Mouse (Mus musculus): Measurements from ENCODE around the gene Drc3. TPM values are rescaled to one million over a fixed set of nuclear protein-coding genes. Genes with fewer than 3 reads are reported as not detected.
"Not testable (repeated sequence)": the region's sequence is repeated elsewhere in the genome, so short reads cannot be mapped to it uniquely, and the experiment has no call there.

Gene Drc3
- total RNA-seq, 1 experiment from 2014 or later, result not detected

DNA sequence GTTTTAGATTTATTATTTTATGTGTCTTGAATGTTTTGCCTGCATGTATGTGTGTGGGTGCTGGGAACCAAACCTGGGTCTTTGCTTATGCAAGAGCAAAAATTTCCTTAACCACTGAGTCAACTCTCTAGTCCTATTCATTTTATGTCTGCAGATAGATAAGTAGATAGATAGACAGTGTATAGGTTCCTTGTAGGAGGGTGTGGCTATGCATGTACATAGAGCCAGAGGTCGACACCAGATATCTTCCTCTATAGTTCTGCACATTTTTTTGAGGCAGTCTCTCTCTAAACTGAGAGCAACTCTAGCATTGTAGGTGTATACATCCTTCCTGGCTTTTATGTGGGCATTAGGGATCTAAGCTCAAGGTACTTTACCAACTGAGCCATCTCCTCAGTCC lies 82.0 kb downstream of the Drc3 start:
- ATAC-seq (replicated peaks; ENCODE audit: insufficient number of reproducible peaks, low FRiP score, low TSS enrichment, poor library complexity, severe bottlenecking), result no peak

GRCm38 (mm10) chr11:60436618-60437017 lies 83.5 kb downstream of the Drc3 start:
- no peak for ATAC-seq (replicated peaks; ENCODE audit: insufficient number of reproducible peaks, low FRiP score, low TSS enrichment, poor library complexity, severe bottlenecking)

DNA sequence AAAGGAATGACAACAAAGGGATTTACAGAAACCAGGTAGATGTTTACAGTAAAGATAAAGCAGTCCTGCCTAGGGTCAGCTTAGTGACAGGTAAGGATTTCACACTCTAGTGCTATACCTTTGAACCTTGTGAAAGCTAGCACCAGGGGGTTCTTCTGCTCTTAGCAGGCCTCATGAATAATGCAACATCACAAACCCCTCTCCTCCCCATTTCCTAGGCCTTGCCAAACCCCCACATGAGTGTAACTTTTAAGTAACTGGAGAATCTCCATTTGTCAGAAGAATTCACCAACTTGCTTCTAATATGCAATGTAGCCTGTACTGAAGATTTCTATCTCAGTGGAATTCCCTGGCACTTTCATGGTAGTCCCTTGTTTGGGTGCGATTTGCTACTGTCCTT lies 86.5 kb downstream of the Drc3 start:
- not testable (repeated sequence) for ATAC-seq (replicated peaks; ENCODE audit: insufficient number of reproducible peaks, low FRiP score, low TSS enrichment, poor library complexity, severe bottlenecking)

DNA sequence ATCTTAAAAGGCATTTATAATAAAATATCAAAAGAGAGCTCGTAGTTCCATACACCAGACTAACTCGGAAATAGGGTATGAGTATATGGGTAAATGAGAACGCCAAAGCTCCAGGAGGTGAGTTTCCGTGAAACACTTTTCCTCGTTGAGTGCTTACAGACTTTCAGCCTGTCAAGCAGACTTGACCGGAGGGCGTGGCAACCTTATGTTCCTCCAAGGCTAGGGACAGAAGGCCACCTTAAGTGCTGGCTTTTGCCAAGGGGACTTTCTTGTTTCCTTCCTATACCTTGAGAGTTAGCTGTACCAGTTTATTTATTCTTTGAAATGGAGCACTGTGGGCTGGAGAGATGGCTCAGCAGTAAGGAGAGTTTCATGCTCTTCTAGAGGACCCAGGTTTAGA lies 87.0 kb downstream of the Drc3 start:
- ATAC-seq (replicated peaks; ENCODE audit: insufficient number of reproducible peaks, low FRiP score, low TSS enrichment, poor library complexity, severe bottlenecking), result no peak

DNA sequence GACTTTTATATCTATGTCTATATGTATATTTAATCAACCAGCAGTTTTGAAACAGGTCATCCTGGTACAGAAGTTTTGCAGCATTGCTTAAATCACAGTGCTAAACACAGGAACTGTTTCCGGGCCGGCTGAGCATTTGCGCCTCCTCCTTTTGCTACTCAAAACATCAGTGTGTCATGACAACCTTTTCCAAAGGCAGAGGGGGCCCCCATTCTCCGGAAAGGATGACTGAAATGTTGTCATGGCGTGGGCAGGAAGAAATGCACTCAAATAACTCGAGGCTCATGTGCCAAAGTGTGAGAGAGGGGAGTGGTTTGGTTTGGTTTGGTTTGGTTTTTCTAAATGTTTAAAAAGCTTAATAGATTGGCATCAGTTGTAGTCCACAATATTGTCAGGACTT lies 89.8 kb downstream of the Drc3 start:
- no peak for ATAC-seq (replicated peaks; ENCODE audit: insufficient number of reproducible peaks, low FRiP score, low TSS enrichment, poor library complexity, severe bottlenecking)

Other genes with a start within 250 kb of the Drc3 start
- gene Rai1, start 248.3 kb upstream of the Drc3 start, total RNA-seq (2017), result 4.6 to 18.1 TPM (median 10.3 TPM) in 3 replicates
- 28.9 to 48.1 TPM (median 45.7 TPM) in 3 replicates for gene Srebf1, start 130.7 kb upstream of the Drc3 start, total RNA-seq (2017)
- gene Tom1l2, start 424 bp upstream of the Drc3 start, total RNA-seq (2017), result 4.2 to 14.6 TPM (median 9.3 TPM) in 3 replicates
- gene Gid4, start 63.8 kb downstream of the Drc3 start, total RNA-seq (2017), result 8.1 to 14.6 TPM (median 11.8 TPM) in 3 replicates
- gene Atpaf2, start 65.1 kb downstream of the Drc3 start, total RNA-seq (2017), result 27.7 to 54.4 TPM (median 42.7 TPM) in 3 replicates
- 29.6 to 43.7 TPM (median 35.4 TPM) in 3 replicates for gene Drg2, start 101.3 kb downstream of the Drc3 start, total RNA-seq (2017)
- gene Myo15, start 116.0 kb downstream of the Drc3 start, total RNA-seq (2017), result 0.10 TPM in 2 of 3 replicates, not detected in the other
- gene Alkbh5, start 183.1 kb downstream of the Drc3 start, total RNA-seq (2017), result 26.6 to 33.2 TPM (median 29.5 TPM) in 3 replicates

Data from monocyte, adult 5-6 weeks (primary cell).